ENCODE assay signal across 29 mouse cellular contexts in the genomic region with DNA sequence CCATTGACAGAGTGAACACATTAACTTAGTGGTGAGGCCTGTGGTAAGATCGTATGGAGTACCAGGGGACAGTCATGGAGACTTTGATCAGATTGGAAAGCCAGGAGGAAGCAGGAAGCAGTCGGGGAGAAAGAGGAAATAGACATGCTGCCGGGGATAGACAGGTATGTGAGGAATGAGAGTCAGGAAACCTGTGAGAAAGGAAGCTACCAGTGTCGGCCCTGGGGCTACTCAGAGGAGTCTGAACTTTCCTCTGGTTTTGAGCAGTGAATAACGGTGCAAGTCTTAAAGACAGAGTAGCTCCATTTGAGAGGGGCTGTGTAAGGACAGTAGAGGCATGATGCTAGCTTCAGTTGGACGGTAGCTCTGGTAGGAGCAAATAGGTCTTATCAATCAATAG. TPM values are rescaled to one million over a fixed set of nuclear protein-coding genes. Genes with fewer than 3 reads are reported as not detected.
DNase-seq lines count a peak whose midpoint lies in the region; ATAC-seq and TF ChIP-seq lines count a peak whose summit lies in the region.
"Had no signal": no experiment of that assay in that cellular context is flagged by ENCODE, and none has a peak within 500 bp of the region (broad histone marks: within the 10 kb centered on the region; RNA-seq: fewer than 3 reads in every experiment).

No protein-coding gene starts in this region.

- no peak overlapping the region for H3K9ac ChIP-seq in heart, embryonic 11.5 days (ENCODE audit: low read depth, low read length)
- no peak overlapping the region for H3K9ac ChIP-seq in intestine, postnatal 0 days (ENCODE audit: low read depth, low read length)
- H3K9ac ChIP-seq in intestine, embryonic 16.5 days (ENCODE audit: low read depth, low read length): no peak overlapping the region
- no peak overlapping the region for H3K9ac ChIP-seq in hindbrain, postnatal 0 days (replicated peaks; ENCODE audit: low read length)
- H3K9ac ChIP-seq: embryonic facial prominence, embryonic 15.5 days; forebrain, embryonic 13.5 days; hindbrain, embryonic 13.5 days; kidney, embryonic 15.5 days; liver, embryonic 15.5 days; lung, embryonic 15.5 days; midbrain, embryonic 15.5 days; stomach, embryonic 15.5 days had no signal

- no peak overlapping the region for H3K27ac ChIP-seq in heart, embryonic 11.5 days (ENCODE audit: low read depth, low read length)
- no peak overlapping the region for H3K27ac ChIP-seq in intestine, postnatal 0 days (ENCODE audit: low read depth, low read length)
- H3K27ac ChIP-seq in intestine, embryonic 16.5 days (ENCODE audit: low read length): no peak overlapping the region
- H3K27ac ChIP-seq in brown adipose tissue, adult 24 weeks (replicated peaks; ENCODE audit: low read depth, low read length): peak overlapping the region; percentile 81
- no peak overlapping the region for H3K27ac ChIP-seq in hindbrain, postnatal 0 days
- H3K27ac ChIP-seq: embryonic facial prominence, embryonic 10.5 days; embryonic facial prominence, embryonic 15.5 days; forebrain, embryonic 13.5 days; hindbrain, embryonic 13.5 days; kidney, embryonic 15.5 days; layer of hippocampus, adult 2 months; left cerebral cortex, adult 2 months; liver, embryonic 15.5 days; lung, embryonic 15.5 days; midbrain, embryonic 10.5 days; midbrain, embryonic 15.5 days; stomach, embryonic 15.5 days had no signal

- no peak overlapping the region for H3K4me3 ChIP-seq in heart, embryonic 11.5 days (ENCODE audit: low read depth, low read length)
- no peak overlapping the region for H3K4me3 ChIP-seq in intestine, postnatal 0 days (ENCODE audit: low read depth, low read length)
- H3K4me3 ChIP-seq in intestine, embryonic 16.5 days (ENCODE audit: low read length): no peak overlapping the region
- H3K4me3 ChIP-seq in brown adipose tissue, adult 24 weeks (ENCODE audit: insufficient read depth, low read depth, low read length): no peak overlapping the region
- H3K4me3 ChIP-seq in hindbrain, postnatal 0 days (ENCODE audit: low read length): no peak overlapping the region
- H3K4me3 ChIP-seq: embryonic facial prominence, embryonic 10.5 days; embryonic facial prominence, embryonic 15.5 days; forebrain, embryonic 13.5 days; hindbrain, embryonic 13.5 days; kidney, embryonic 15.5 days; layer of hippocampus, adult 2 months; left cerebral cortex, adult 2 months; liver, embryonic 15.5 days; lung, embryonic 15.5 days; midbrain, embryonic 10.5 days; midbrain, embryonic 15.5 days; stomach, embryonic 15.5 days had no signal

- H3K27me3 ChIP-seq in heart, embryonic 11.5 days (ENCODE audit: control insufficient read depth, insufficient read depth, low read length): no peaks in the 10 kb centered on the region
- H3K27me3 ChIP-seq in intestine, postnatal 0 days (replicated peaks; ENCODE audit: control insufficient read depth, insufficient read depth, low read length): no peaks in the 10 kb centered on the region
- H3K27me3 ChIP-seq in intestine, embryonic 16.5 days (replicated peaks; ENCODE audit: control insufficient read depth, insufficient read depth, low read length): no peaks in the 10 kb centered on the region
- H3K27me3 ChIP-seq in hindbrain, postnatal 0 days (ENCODE audit: insufficient read depth, low read length): no peaks in the 10 kb centered on the region
- H3K27me3 ChIP-seq: embryonic facial prominence, embryonic 15.5 days; forebrain, embryonic 13.5 days; hindbrain, embryonic 13.5 days; kidney, embryonic 15.5 days; liver, embryonic 15.5 days; lung, embryonic 15.5 days; midbrain, embryonic 15.5 days; stomach, embryonic 15.5 days had no signal

- DNase-seq in heart, adult 18-20 months: no peak
- DNase-seq in R1 (ENCODE audit: low read depth, low spot score): peak; percentile 37
- no peak for DNase-seq in hindbrain, postnatal 0 days (ENCODE audit: low spot score)
- no peak for DNase-seq in Muller cell, postnatal 12 days (ENCODE audit: inconsistent ontology term)
- DNase-seq: adrenal gland, postnatal 25 days; B cell, adult 2 months; cerebellum, adult 2 months; cerebellum, postnatal 25 days; gastrocnemius, postnatal 14 days; kidney, adult 18-20 months; kidney, postnatal 36 days; right cerebral cortex, postnatal 25 days; thymus, postnatal 14 days had no signal

- H3K4me2 ChIP-seq in heart, embryonic 11.5 days: peak overlapping the region; percentile 31; the same call in 1 of the 2 replicates
- H3K4me2 ChIP-seq in intestine, postnatal 0 days (replicated peaks; ENCODE audit: low read depth): 0 out of 2 replicates have a peak overlapping the region, but pooled peaks have one; percentile 17
- H3K4me2 ChIP-seq in intestine, embryonic 16.5 days (ENCODE audit: low read depth, low read length): no peak overlapping the region
- no peak overlapping the region for H3K4me2 ChIP-seq in hindbrain, postnatal 0 days (ENCODE audit: low read depth, low read length)
- H3K4me2 ChIP-seq: embryonic facial prominence, embryonic 15.5 days; forebrain, embryonic 13.5 days; hindbrain, embryonic 13.5 days; kidney, embryonic 15.5 days; liver, embryonic 15.5 days; lung, embryonic 15.5 days; midbrain, embryonic 15.5 days; stomach, embryonic 15.5 days had no signal

- TF ChIP-seq CTCF in intestine, postnatal 0 days (IDR thresholded peaks at IDR 0.05; ENCODE audit: low read depth): no peak
- no peak for TF ChIP-seq CTCF in hindbrain, postnatal 0 days (IDR thresholded peaks at IDR 0.05; ENCODE audit: low read depth)

- no peaks in the 10 kb centered on the region for H3K9me3 ChIP-seq in heart, embryonic 11.5 days (replicated peaks; ENCODE audit: control insufficient read depth, low read length)
- H3K9me3 ChIP-seq in intestine, postnatal 0 days (ENCODE audit: control insufficient read depth): no peaks in the 10 kb centered on the region
- no peaks in the 10 kb centered on the region for H3K9me3 ChIP-seq in intestine, embryonic 16.5 days (ENCODE audit: control insufficient read depth, low read length)
- no peaks in the 10 kb centered on the region for H3K9me3 ChIP-seq in hindbrain, postnatal 0 days (ENCODE audit: low read length)
- H3K9me3 ChIP-seq: embryonic facial prominence, embryonic 10.5 days; embryonic facial prominence, embryonic 15.5 days; forebrain, embryonic 13.5 days; hindbrain, embryonic 13.5 days; kidney, embryonic 15.5 days; liver, embryonic 15.5 days; lung, embryonic 15.5 days; midbrain, embryonic 10.5 days; midbrain, embryonic 15.5 days; stomach, embryonic 15.5 days had no signal

- no peaks in the 10 kb centered on the region; the same call in 1 of the 2 replicates for H3K36me3 ChIP-seq in heart, embryonic 11.5 days (ENCODE audit: control insufficient read depth, insufficient read depth, low read length)
- 0 out of 2 replicates have a peak, but pooled peaks cover 3% of the 10 kb centered on the region for H3K36me3 ChIP-seq in intestine, postnatal 0 days (ENCODE audit: control insufficient read depth, insufficient read depth)
- H3K36me3 ChIP-seq in intestine, embryonic 16.5 days (ENCODE audit: control insufficient read depth, insufficient read depth, low read length): no peaks in the 10 kb centered on the region
- H3K36me3 ChIP-seq in hindbrain, postnatal 0 days (ENCODE audit: insufficient read depth, low read length): no peaks in the 10 kb centered on the region
- H3K36me3 ChIP-seq: embryonic facial prominence, embryonic 15.5 days; hindbrain, embryonic 13.5 days; kidney, embryonic 15.5 days; liver, embryonic 15.5 days; lung, embryonic 15.5 days; midbrain, embryonic 10.5 days; midbrain, embryonic 15.5 days; stomach, embryonic 15.5 days had no signal

- H3K4me1 ChIP-seq in heart, embryonic 11.5 days (ENCODE audit: control insufficient read depth, insufficient read depth, low read length): peaks cover 77% of the 10 kb centered on the region
- peaks cover 12% of the 10 kb centered on the region; the same call in 1 of the 2 replicates for H3K4me1 ChIP-seq in intestine, postnatal 0 days (replicated peaks; ENCODE audit: control insufficient read depth, insufficient read depth, low read length)
- peaks cover 26% of the 10 kb centered on the region for H3K4me1 ChIP-seq in intestine, embryonic 16.5 days (ENCODE audit: control insufficient read depth, insufficient read depth, low read length)
- H3K4me1 ChIP-seq in brown adipose tissue, adult 24 weeks (ENCODE audit: control insufficient read depth, insufficient read depth, insufficient read length, low read length): peaks cover 64% of the 10 kb centered on the region
- no peaks in the 10 kb centered on the region for H3K4me1 ChIP-seq in hindbrain, postnatal 0 days (ENCODE audit: insufficient read depth, low read length)

- ATAC-seq in heart, embryonic 11.5 days (replicated peaks; ENCODE audit: insufficient number of reproducible peaks, low FRiP score, low TSS enrichment): no peak
- ATAC-seq in intestine, postnatal 0 days: 0 out of 2 replicates have a peak, but pooled peaks have one; percentile 25
- no peak; the same call in 1 of the 2 replicates for ATAC-seq in intestine, embryonic 16.5 days
- no peak for ATAC-seq in hindbrain, postnatal 0 days
- ATAC-seq: forebrain, embryonic 13.5 days; midbrain, embryonic 15.5 days had no signal

- 29% methylated on average over 6 of the region's 6 CpGs for WGBS in heart, embryonic 11.5 days (ENCODE audit: insufficient replicate concordance)
- 40% methylated on average over 6 of the region's 6 CpGs for WGBS in intestine, postnatal 0 days
- 47% methylated on average over 6 of the region's 6 CpGs for WGBS in intestine, embryonic 16.5 days
- 74% methylated on average over 6 of the region's 6 CpGs for WGBS in hindbrain, postnatal 0 days

RNA-seq across cellular contexts. Expression of gene Elovl5, which starts 10.3 kb away (rescaled TPM):
- 91.2 and 102 TPM in 2 replicates for polyA plus RNA-seq in heart, embryonic 11.5 days (2014; fragmentation: Nextera tagmentation; extraction: Ambion mirVana)
- 10 to 100 TPM; 37.3 to 39.0 TPM for total RNA-seq in heart, adult 18-20 months (2021)
- 32.5 and 35.0 TPM in 2 replicates for polyA plus RNA-seq in intestine, postnatal 0 days (2015; fragmentation: Nextera tagmentation; extraction: Ambion mirVana)
- 67.9 and 70.9 TPM in 2 replicates for polyA plus RNA-seq in intestine, embryonic 16.5 days (2015; fragmentation: Nextera tagmentation; extraction: Ambion mirVana)
- 85.7 and 123 TPM in 2 replicates for polyA plus RNA-seq in brown adipose tissue, adult 24 weeks (2012; ENCODE audit: insufficient read depth, insufficient read length, missing spikeins)
- total RNA-seq in hindbrain, postnatal 0 days (2014; rRNA removed): 90.5 and 92.4 TPM in 2 replicates
- polyA plus RNA-seq in hindbrain, postnatal 0 days (2015; fragmentation: Nextera tagmentation; extraction: Ambion mirVana): 70.7 and 71.6 TPM in 2 replicates

Comparison
In these comparisons a context has a peak if more than half of its experiments do, and no peak if none do; other contexts are left out.
1. H3K4me2 ChIP-seq: peak in heart, embryonic 11.5 days (single experiment) and intestine, postnatal 0 days (single experiment); none in intestine, embryonic 16.5 days (single experiment) and hindbrain, postnatal 0 days (single experiment).